Mouse (Mus musculus): ENCODE measurements around the gene Erc2.
A peak's percentile ranks its signal among the peaks of the same experiment; 100 is the strongest.
"Not testable (repeated sequence)": the region's sequence is repeated elsewhere in the genome, so short reads cannot be mapped to it uniquely, and the experiment has no call there.

Gene Erc2

DNA sequence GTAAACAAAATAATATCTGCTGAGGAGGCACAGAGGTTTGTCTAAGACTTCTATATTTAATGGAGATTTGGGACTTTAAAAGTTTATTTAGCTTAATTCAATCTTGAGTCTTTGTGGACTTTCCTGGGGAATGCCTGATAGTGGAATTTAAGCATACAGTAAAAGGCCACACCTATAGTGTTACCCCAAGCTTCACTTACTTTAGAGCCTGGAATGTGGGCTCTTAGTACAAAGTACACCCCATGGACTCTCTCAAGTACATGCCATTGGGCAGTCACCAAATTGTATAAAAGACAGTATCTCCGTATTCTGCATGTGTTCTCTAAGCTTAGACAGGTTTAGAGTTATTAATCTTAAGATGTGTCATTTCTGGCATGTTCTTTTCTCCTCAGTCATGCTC lies 213.1 kb downstream of the Erc2 start:
- no peak for DNase-seq

DNA sequence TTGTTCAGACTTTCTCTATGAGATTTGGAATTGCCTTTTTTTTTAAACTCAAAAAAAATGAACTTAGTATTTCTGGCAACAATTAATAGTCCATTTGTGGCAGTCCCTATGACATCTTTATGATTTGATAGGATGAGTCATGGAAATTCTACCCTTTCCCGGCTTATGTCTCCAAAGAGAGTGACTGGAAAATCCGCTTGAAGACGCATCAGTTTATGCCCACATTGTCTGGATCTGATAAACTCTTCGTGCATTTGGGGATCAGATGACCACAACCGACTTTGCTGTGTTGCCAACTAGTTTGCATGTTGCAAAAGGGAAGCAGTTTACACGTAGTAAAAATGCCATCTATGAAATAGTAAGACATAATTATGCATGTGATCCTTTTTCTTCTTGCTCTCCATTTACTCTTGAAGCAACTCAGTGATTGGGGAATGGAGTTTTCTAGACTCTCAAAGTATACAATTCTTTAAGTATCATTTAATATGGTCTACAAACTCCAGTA lies 215.4 kb downstream of the Erc2 start:
- DNase-seq: no peak

DNA sequence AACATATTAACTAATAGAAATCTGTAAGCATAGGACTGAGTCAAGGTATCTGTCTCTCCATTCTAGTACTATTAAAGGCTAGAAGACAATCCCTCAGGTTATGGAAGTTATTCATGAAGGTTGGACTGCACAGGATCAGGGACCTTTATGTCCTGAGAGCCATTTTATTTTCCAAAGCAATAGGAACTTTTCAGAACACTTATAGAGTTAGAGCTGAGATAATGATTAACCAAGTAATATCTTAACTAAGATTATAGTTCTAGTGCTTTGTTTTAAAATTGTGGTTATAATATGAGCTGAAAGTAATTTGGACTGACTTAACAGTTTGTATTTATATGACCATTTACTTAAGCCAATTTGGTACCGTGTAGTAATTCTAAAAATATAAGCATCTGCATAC lies 217.9 kb downstream of the Erc2 start:
- no peak for DNase-seq

DNA sequence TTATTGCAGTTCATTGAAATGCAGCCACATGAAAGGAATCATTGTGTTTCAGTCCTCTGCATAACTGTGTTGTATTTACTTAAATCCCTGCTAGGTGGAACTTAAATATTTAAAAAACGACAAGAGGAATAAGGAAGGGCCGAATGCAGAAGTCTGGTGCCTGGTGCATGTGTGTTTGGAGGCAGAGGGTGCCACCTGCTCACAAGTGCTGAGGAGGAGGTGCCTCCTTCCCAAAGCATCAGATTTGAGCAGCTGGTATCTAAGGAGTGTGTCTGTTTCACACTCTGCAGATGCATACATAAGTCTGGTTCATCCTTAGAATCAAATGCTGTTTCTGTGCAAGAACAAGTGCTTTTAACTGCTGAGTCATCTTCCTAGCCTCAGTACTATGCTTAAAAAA lies 224.6 kb downstream of the Erc2 start:
- no peak for DNase-seq

DNA sequence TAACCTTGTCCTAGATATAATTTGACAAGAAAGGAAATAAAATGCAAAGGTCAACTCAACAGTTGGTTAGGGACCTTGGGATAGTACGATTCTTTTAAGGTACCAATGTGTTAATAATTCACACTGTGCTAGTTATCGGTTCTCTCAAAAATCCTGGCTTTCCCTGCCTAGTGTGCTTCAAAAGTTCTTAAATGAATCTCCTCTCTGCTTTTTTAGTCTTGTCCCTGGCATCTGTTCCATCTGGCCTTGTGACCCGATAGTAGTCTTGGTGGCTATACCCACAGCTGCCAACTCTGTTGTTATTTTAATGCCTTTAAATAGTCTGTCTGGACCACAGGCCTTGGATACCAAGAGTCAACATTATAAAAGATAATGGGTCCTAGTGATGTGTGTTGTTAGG lies 225.1 kb downstream of the Erc2 start:
- no peak for DNase-seq

DNA sequence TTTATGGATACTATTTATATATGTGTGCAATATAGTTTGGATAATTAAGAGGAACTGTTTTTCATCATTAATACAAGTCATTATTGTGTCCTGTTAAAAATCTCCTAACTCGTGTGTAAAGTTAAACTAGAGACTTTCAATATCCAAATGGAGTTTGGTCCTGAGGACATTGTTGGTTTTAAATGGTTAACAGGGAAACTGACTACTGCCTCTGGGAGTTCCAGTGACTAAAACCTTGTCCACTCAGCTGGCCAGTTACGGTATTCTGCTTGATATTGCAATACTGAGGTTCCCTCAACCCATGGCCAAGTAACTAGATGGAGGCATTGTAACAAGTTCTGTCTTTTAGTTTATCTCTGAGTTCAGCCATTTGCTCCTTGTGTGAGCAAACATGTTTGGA lies 229.0 kb downstream of the Erc2 start:
- DNase-seq: no peak

DNA sequence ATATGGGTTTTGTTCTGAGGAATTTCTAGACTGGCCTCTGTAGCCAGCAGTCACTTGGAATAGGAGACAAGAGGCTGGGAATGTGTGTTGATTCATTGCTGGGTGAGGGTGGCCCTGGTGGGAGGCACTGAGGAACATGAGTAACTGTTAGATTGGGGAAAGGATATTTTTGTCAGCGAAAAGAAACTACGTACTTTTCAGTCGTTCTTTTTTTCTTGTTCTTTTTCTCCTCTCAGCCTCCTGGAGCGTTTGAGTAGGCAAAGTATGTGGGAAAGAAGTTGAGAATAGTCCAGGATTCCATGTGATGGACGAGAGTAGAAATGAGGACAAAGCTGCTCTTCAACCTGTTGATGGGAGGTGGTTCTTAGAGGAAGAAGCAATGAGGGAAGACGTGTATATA lies 230.4 kb downstream of the Erc2 start:
- no peak for DNase-seq

DNA sequence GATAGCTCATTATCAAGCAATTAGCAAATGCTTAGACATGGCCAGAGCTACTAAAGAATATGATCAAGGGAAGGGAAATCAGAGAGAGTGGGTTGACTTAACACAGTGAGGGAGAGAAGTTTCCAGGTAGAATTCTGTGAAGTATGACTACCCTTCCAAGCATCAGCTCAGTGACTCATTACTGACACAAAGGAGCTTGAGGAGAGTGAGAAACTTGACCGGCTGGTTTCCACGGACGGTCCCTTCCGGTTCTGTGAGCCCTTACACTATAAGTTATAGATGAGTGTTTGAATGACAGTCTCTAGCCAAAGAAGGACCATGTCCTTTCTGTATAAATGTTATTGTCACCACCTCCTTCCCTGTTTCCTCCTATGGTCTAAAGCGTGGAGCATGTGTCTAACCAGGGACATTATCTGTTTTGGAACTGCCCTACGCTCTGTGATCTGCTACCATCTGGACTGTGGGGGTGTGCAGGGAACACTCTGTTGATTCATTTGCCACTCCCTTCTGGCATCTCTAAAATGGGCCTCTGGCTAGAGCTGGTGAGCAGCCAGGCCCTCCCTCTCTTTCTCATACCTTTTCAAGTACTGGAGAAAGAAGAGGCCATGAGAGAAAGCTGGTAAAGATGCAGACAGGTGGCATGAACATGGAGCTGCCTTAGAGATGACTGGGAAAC lies 238.3 kb downstream of the Erc2 start:
- DNase-seq: peak; percentile 54 to 71

DNA sequence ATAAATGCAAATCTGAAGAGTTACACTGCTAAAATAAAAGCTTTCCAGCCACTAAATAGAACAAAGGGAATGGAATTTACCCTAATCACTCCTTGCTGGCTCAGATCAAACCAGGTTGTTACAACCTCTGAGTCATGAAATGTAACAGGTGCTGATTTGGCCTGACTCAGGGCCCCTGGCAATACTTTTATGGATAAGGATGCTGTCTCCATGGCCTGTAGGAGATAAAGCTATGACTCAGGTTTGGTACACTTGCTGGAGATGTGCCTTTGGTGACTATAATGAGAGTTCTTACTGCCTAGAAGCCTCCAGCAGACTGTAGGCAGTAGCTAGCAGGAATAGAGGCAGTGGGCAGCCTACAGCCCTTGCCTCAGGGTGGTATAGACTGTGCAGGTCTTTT lies 240.1 kb downstream of the Erc2 start:
- DNase-seq: peak; percentile 27 to 51

DNA sequence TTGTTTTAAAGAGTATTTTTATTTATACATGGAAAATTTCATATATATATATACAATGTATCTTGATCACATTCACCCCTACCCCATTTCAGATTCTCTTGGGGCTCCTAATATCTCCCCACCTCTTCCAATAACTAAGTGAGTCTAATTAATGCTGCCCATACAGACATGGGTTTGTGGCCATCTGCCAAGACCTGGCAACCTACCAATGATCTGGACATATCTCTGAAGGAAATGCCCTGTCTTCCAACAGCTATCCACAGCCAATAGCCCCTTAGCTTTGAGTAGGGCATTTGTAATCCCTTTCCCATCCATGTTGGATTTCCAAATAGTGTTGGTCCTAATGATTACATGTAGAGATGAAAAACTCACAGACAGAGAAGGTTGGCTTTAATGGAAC lies 245.2 kb downstream of the Erc2 start:
- DNase-seq: peak; percentile 58 to 77

DNA sequence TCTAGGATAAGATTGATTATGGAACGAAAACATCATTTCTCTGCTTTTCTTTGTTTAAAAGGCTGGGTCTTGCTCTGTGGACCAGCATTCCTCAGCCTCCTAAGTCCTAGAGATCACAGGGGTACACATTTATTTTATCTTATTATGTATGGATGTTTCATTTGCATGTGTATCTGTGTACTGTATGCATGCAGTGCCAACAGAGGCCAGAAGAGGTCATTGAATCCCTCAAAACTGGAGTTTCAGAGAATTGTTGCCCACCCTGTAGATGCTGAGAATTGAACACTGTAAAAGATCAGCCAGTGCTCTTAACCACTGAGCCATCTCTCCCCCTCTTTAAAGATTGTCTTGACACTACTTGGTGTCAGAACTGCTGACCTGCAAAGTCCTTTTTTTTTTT lies 251.4 kb downstream of the Erc2 start:
- peak in 1 of 2 experiments; percentile 11 for DNase-seq

DNA sequence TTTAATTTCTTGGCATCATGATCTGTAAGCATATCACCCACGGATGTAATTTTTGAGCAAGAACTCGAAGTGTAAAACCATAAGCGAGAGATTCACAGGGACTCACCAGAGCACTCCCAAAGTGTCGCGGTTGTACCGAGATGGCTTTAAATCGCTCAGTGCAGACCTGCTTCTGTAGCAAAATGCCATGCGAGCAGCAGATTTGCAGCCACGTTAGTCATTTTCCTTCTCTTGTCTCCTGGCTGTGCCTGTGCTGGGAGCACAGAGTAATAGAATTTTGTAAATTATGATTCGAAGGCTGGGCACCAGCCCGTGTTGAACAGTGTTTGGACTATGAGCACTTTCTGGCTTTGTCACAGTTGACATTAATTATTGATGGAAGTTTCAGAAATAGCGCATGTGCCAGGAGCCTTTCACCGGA lies 253.8 kb downstream of the Erc2 start:
- DNase-seq: peak; percentile 12 to 18

DNA sequence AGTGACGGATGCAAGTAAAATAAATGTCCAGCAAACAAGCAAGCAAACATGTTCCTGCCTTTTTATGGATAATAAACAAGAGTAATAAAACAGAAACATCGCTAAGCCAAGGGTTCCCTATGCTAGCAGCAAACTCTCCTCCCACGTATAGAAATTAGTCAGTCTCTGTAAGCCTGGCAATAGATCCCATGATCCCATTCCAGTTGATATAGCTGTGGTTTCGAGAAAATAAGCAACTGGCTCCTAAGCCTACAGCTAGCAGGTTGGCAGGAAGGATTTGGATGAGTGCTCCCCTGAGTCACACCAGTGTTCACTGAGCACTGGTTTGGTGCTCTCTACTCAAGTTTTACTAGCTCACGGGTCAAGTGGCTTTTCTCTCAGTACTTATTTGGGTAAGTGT lies 259.7 kb downstream of the Erc2 start:
- DNase-seq: no peak

DNA sequence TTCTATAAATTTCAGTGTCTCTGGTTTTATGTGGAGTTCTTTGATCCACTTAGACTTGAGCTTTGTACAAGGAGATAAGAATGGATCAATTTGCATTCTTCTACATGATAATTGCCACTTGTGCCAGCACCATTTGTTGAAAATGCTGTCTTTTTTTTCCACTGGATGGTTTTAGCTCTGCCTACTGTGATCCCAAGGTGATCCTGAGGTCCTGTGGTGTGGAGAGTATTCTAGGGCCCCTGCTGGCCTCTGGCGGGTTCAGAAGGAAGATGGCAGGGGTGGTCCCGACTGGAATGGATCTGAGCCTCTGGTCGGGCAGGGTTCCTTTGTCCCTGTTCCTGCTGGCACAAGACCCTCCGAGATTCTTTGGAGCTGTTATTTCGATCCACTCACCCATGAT lies 264.1 kb downstream of the Erc2 start:
- DNase-seq: not testable (repeated sequence)

DNA sequence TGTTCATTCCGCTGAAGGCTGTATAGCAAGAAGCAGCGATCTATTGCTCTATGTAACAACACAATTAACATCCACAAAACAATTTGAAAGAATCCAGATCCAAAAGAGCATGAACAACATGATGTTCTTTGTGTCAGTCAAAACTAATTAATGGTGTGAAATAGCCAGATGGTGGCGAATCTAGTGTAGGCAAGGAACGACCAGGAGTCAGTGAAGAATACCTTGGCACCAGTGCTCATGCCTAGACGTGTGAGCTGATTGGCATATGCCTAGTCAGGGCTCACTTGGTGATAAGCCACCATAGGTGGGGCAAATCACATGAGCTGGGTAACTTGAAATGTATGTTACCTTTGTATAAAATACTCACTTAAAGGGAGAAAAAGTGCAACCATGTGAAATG lies 265.3 kb downstream of the Erc2 start:
- DNase-seq: no peak

DNA sequence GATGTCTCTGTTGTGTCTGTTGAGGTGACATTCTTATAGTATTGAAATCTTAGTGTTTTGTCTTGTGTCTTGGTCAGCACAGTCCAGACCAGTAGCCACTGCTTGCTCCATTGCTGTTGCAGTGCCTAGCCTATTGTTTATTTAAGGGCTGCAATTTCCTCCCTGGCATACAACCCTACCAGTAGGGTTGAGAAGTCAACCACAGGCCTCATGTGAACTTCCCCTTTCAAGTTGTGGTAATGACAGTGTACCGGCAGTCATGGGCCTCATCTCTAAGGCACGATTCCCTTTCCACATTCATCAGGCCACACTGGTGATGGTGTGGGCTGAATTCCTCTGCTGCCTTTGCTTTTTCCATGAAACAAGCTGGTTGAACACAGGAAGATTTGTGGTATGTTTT lies 267.4 kb downstream of the Erc2 start:
- no peak for DNase-seq

DNA sequence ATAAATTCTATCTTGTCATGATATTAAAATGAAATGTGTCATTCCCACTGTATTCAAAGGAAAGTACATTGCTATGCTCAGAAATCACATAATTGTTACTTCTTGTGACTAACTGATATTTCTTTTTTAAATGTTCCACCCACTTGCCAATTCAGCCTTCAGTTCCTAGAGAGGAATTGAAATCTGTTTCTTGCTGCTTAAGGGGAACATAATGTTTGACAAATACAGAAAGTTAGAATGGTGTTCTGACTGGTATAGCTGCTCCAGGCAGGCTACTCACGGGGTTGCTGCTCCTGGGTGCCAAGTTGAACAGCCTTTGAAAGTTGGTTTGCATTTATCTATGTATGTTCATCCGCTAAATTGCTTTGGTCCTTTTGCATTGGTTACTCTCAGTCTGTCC lies 270.2 kb downstream of the Erc2 start:
- no peak for DNase-seq

DNA sequence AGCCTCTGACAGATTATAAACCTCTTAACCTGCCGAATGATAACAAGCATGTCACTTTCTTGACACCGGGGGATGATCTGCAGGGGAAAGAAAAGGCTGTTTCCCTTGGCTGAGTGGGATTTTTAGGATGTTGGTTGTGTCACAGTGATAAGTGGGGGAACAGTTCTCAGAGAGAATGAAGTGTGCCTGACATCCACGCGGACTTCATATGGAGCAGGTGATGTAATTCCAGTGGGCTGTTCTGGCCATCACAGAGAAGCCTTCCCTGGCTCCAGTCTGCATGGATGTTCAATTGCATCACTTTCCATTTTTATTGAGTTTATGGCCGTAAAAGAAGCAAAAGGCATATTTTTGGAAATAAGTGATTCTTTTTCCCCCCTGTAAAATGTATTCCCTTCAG lies 279.5 kb downstream of the Erc2 start:
- DNase-seq: no peak

DNA sequence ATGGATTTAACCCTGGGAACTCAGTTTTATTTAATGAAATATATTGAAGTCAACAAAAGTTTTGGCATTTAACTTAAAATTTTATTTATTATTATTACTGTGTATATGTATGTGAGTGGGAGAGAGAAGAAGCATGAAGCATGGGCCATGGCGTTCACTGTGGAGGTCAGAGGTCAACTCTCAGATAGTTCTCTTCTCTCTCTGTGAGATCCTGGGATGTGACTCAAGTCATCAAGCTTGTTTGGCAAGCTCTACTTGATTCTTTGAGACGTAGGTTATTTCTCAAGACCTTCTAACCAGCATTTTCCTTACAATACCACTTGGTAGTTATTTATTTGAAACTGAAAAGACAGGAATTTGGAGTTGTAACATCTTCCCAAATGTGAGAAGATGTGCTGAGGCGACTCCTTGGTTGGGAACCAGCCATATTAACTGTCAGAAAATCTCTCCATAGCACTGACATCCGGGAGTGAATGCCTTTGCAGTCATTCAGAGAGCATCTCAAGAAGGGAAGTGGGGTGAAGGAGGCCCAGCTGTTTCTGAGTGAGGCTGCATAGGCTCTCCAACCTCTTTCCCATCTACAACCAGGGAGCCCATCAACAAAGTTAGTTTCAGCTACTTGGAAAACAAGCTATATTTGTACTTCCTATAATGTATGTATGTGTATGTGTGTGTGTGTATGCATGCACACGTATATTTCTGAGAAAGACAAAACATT lies 299.6 kb downstream of the Erc2 start:
- DNase-seq: no peak

DNA sequence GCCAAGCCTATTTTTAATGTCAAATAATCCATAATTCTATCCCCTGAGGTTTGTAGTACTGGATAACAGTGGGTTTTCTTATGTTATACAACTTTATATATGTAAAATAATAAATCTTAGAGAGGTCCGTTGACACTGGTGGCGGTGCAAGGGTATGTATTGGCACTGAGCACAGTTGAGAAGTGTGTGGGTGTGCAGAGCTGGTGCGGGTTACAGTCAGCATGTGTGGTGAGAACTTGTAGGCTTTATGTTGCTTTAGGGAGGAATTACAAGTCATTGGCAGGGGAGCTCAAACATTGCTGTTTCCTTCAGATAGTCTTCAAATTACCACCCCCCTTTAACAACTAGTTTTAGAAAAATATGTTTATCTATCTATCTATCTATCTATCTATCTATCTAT lies 305.1 kb downstream of the Erc2 start:
- no peak for DNase-seq

DNA sequence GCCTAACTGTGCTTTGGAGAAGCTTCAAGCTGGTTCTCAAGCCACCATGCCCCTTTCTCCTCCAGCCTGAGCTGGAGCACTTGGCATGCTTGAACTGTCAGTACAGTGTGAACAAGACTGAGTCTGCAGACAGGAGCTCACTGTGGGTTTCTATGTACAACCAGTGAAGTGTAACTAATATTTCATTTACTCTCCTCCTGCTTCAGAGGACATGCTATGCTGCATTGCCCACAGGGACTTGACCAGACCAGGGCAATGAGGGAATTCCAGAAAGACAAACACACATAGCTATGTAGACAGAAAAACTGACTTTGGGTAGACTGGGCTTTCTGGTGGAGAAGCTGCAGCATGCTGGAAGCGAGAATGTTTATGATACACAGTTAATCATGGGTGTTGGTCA lies 311.3 kb downstream of the Erc2 start:
- DNase-seq: no peak

DNA sequence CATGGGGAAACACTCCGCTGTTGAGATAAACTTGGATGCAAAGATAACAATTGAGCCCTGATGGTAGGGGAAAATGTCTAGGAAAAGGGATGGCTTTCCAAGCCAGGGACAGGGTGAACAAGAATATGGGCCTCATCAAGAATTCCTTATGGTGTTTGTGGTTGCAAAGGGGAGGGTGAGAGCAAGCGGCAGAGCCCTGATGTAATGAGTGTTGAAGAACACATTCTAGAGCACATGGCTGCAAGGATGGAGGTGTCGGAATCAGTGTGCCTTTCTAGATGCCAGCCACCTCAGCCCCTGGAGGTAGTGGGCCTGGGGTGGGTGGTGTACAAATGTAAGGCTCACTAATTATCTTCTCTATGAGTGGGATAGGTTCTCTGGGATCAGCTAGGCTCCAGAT lies 313.5 kb downstream of the Erc2 start:
- no peak for DNase-seq

DNA sequence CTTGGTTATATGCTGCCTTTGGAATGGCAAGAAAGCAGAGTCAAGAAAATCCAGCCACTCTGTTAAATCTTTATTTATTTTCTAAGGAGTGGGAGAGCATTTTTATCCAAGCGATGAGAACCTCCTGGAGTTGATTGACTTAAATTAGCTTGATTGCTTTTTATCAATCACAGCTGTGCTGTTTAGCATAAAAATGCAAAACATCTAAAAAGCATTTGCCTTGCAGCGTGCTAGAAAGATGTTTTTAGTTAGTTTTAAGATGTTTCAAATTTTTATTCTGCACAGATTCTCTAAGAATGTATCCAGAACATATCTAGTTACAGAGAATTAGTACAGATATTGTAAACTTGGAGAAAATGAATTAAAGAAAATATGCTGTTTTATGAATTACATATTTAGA lies 315.7 kb downstream of the Erc2 start:
- DNase-seq: no peak

DNA sequence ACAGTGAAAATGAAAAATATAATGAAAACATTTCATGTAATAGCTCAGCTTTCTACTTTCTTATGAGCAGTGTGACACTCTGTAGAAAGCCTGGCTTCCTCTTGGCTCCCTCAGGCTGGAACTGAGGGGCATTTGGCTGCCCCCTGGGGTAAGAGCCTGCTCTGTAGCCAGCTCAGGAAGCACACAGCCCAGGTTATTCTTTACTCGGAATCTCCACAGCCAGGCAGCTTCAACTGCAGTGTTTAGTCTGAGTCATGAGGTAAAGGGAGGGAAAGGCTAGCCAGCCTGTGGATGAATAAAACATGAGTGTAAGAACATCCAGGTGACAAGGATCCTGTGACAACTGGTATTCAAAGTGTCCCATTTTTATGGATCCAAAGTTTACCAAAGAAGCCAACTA lies 323.0 kb downstream of the Erc2 start:
- peak; percentile 46 to 68 for DNase-seq

DNA sequence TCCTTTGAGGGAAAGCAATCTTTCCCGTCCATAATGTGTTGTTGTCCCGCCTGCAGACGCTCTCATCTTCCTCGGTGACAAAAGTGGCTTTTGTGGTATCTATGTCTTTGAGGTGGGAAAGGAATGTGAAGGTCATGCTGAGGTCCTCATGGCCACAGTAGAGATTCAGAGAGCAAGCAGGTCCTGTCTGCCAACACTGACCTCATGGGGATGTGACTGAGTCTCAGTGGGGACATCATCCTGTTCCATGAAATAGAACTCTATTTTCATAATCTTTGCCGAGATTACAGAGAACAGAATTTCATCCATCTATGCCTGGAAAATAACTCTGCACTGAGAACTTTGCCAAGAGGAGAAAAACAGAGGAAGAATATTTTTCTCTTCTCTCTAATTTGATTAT lies 324.0 kb downstream of the Erc2 start:
- DNase-seq: no peak

All from cerebellum, postnatal 25 days (tissue).